Mouse (Mus musculus): ENCODE data around the gene Cilp2.

- TF ChIP-seq POLR2A (IDR thresholded peaks at IDR 0.05; ENCODE audit: low read depth, low read length) (no peak), CTCF (IDR thresholded peaks at IDR 0.05; ENCODE audit: extremely low read depth, insufficient read length, insufficient replicate concordance, low read depth, low read length) (no peak)
Measured at GRCm38 (mm10) chr8:69914526-69914925, 27.0 kb upstream of the Cilp2 start.
